Mouse (Mus musculus) brown adipose tissue, adult 24 weeks (tissue): ENCODE data around the gene Zfp512b. TPM values are rescaled to one million over a fixed set of nuclear protein-coding genes. Genes with fewer than 3 reads are reported as not detected.

Experiments
- H3K27ac ChIP-seq: fragments of 200-500 bp; replicated peaks from 2 replicates; pipeline ENCODE4 v1.5.1; 2012; ENCODE audit warnings: low read depth, mild to moderate bottlenecking, low read length
- H3K4me1 ChIP-seq: fragments of 200-500 bp; 2 replicates; pipeline ENCODE4 v1.6.1; 2012; ENCODE audit warnings: low read length, mixed read lengths; ENCODE audit not compliant: control insufficient read depth, insufficient read depth, insufficient read length
- H3K4me3 ChIP-seq: fragments of 200-500 bp; 2 replicates; pipeline ENCODE4 v1.5.1; 2012; ENCODE audit warnings: low read depth, mild to moderate bottlenecking, low read length, moderate library complexity; ENCODE audit not compliant: insufficient read depth
- polyA plus RNA-seq: library from polyadenylated mRNA; stranded (reverse); fragments of >200 nt; gene quantifications from 2 replicates; pipeline ENCODE4 v1.2.4, GENCODE M21; 2012; ENCODE audit not compliant: missing spikeins, insufficient read depth, insufficient read length

The Zfp512b gene
- polyA plus RNA-seq, 1 experiment, result 5.1 TPM

DNA sequence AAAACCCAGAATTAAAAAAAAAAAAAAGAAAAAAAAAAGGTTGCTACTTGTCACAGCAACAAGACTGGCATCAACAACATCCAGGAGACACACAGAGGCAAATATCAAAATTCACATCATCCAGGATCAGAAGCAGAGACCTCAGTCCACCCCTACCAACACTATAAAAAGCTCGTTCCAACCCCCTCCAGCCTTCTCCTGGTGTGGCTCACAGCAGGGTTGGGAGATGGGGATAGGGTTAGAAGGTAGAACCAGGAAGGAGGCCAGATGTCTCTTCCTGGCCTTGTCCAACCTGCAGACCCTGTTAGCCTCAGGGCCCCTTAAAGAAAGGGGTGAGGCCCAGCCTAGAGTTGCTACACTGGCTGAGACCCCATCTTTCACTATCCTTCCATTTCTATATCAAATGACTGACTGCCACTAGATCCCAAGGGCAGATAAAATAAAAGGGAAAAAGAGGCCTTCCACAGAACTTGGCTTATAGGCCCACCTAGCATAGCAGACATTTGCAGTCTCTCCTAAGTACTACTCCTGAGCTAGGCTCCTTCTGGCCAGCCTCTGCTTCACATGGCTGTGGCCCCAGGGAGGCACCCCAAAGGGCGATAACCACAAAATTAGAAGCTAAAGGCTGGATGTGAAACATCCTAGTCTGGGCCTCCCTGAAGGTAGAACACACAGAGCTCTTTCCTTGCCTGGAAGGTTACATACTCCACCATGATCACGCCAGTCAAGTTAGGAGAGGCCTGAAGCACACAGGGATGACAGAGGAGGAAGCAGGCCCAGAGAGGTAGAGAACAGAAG, 8.9 kb downstream of the Zfp512b start:
- Histone ChIP-seq H3K27ac (no peak overlapping the region), H3K4me1 (no peaks in the 10 kb centered on the region; the same call in 1 of the 2 replicates), H3K4me3 (no peak overlapping the region)

- H3K27ac ChIP-seq, result no peak overlapping the region
- no peaks in the 10 kb centered on the region; the same call in 1 of the 2 replicates for H3K4me1 ChIP-seq
- H3K4me3 ChIP-seq, result no peak overlapping the region
Measured at GRCm38 (mm10) chr2:181582939-181583338, 9.7 kb downstream of the Zfp512b start.

GRCm38 (mm10) chr2:181582358-181582757, 10.2 kb downstream of the Zfp512b start:
- Histone ChIP-seq H3K4me1 (no peaks in the 10 kb centered on the region; the same call in 1 of the 2 replicates), H3K27ac (no peak overlapping the region), H3K4me3 (no peak overlapping the region)

DNA sequence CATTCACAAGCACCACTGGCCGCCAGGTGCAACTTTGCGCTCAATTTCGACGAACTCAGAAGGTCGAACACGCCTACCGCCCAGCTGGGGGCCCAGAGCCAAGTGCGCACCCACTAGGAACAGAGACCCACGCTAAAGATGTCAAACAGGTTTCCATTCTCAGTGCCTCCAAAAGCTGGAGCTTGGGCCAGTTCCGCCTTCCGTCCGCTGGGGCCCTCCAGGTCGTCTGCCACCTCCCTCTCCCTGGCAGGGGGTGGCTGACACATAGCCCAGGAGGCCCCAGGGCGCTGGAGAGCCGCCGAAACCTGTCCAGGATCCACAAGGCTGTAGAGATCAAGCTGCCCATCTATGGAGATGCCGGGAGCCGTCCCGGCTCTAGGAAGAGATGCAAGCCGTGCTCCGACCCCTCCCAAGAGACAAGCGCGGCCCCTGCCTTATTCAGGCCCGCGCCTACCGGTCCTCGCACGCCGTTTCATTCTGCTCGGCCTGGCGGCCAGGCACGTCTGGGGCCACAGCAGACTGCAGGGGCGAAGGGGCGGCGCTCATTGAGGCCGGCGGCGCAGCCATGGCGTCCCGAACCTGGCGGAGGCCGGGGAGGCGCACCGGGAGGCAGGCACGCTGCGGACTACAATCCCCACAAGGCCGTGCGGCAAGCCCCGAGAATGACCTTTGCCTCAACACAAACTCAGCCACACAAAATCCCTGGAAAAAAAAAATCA, 11.0 kb downstream of the Zfp512b start:
- Histone ChIP-seq H3K4me3 (peak overlapping the region; percentile 76), H3K4me1 (no peaks in the 10 kb centered on the region; the same call in 1 of the 2 replicates), H3K27ac (peak overlapping the region; percentile 76)

DNA sequence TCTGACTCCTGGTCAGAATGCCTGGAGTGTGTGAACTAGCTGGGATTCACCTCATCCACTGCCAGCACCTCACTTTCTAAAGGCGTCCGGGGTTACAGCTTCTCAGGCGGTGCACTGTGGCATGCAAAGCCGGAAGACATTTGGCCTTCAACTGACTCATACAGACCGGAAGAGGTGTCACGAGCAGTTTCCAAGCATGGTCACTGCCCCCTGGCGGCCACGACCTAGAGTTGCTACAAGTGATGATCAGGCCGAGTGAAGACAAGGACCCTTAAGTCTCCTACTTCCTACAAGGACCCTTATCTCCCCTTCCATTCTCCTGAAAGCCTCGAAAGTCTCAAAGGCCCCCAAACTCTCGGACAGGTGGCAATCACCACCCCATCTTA, 11.6 kb downstream of the Zfp512b start:
- Histone ChIP-seq H3K4me3 (peak overlapping the region; percentile 76), H3K4me1 (no peaks in the 10 kb centered on the region; the same call in 1 of the 2 replicates), H3K27ac (peak overlapping the region; percentile 76)

DNA sequence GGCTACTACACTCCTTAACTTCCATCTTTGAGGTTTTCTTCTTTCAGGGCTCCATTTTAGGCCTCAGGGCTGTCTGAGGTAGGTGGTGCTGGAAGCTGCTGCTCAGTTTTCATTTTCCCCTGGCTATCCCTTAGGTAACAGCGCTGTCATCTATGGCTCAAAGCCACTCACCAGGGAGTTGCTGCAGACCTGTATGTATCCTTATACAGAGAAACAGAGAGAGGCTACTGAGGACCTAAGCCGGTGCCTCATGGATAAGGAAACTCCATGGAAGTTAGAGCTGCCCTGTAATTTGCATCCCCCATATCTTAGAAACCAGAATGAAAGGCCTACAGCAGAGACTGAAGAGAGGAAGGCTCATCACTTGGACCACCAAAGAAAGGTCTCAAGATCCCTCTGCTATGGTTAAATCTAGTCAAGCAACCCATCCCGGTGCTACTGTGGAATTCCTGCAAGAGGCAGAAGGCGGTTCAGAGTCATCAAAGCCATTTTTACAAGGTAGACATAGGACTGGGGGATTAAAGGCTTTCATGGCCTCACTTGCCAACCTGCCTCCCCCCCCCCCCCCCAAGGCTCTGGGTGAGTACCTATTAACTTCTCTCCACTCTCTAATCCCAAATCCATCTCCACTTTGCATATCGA, 12.4 kb downstream of the Zfp512b start:
- H3K27ac ChIP-seq, result peak overlapping the region; percentile 64
- H3K4me3 ChIP-seq, result peak overlapping the region; percentile 76
- no peaks in the 10 kb centered on the region; the same call in 1 of the 2 replicates for H3K4me1 ChIP-seq

DNA sequence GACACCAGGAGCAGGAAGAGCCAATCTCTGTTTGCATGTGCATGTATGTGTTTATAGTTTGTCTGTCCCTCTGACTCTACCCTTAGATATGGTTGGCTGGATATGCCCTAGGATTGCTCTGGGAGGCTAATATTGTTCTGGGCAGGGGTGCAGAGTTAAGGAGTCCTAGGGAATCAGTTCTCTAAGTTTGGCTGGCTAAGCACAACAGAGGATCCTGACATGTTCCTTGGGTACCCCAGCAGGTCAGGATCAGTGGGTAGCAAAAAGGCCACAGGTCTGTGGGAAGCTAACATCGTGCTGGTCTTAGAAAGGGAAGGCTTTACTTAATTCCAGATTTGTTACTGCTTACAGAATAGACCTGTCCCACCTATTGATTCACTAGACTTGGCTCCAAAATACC, 12.9 kb downstream of the Zfp512b start:
- no peak overlapping the region for H3K27ac ChIP-seq
- H3K4me3 ChIP-seq, result no peak overlapping the region
- H3K4me1 ChIP-seq, result no peaks in the 10 kb centered on the region; the same call in 1 of the 2 replicates

GRCm38 (mm10) chr2:181578790-181579618, 13.6 kb downstream of the Zfp512b start:
- H3K4me3 ChIP-seq, result no peak overlapping the region
- no peaks in the 10 kb centered on the region; the same call in 1 of the 2 replicates for H3K4me1 ChIP-seq
- no peak overlapping the region for H3K27ac ChIP-seq

DNA sequence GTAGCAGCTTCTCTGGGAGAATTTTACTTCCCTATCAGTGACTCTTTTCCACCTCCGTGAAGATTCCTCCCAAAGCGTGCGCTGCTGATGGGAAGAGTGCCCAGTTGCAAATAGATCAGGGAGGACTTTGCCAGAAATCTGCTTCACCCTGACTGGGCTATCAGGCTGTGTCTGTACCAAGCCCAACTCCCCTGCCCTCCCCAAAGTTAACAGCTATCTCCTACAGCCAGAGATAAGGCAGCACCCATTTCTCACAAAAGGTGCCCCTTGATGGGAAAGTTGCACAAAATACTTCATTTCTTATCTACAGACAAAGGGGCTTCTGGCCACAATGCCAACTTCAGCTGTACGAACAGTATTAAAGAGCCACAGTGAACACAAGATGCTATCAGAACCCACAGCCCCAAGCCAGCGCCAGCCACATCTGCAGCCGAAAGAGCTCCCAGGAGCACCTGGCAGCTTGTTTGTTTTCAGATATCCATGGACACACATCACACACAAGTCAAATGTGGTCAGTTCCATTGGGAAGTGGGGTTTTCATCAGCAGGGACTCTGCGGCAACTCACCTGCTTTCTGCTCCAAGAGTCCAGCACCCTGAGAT, 14.5 kb downstream of the Zfp512b start:
- Histone ChIP-seq H3K4me1 (no peaks in the 10 kb centered on the region; the same call in 1 of the 2 replicates), H3K27ac (no peak overlapping the region)

GRCm38 (mm10) chr2:181577126-181577525, 15.5 kb downstream of the Zfp512b start:
- no peak overlapping the region for H3K4me3 ChIP-seq
- no peak overlapping the region for H3K27ac ChIP-seq
- no peaks in the 10 kb centered on the region; the same call in 1 of the 2 replicates for H3K4me1 ChIP-seq

More for the DNA sequence above, 14.5 kb downstream of the Zfp512b start:
- H3K4me3 ChIP-seq, result no peak overlapping the region

GRCm38 (mm10) chr2:181576613-181577012, 16.0 kb downstream of the Zfp512b start:
- Histone ChIP-seq H3K27ac (no peak overlapping the region), H3K4me1 (no peaks in the 10 kb centered on the region; the same call in 1 of the 2 replicates), H3K4me3 (no peak overlapping the region)

DNA sequence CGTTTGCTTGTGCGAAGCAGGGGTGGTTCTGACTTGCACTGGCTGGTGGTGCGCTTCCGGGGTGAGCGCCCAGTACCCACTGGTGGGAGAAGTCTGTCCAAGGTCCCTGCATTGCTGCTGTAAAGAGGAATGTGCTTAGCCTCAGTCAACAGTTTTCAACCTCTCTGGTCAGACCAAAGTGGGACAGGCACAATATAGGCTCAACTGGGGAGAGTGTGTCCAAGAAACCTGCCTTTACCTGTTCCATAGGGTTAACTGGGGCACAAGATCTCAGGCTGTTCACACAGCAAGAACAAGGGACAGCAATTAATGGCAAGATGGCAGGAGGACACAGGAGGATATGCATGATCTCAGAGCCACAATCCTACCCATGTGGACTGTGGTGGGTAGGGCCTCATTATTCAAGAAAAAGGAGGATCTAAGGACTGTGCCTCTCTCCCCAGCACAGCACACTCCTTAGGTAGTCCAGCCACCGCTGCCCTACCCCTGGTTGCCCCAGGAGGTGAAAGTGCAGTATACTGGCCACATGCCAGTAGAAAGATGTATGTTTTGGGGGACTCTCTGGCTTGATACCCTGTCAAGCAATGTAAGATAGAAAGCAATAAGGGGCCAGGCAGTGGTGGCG, 17.6 kb downstream of the Zfp512b start:
- no peak overlapping the region for H3K4me3 ChIP-seq
- H3K4me1 ChIP-seq, result no peaks in the 10 kb centered on the region
- H3K27ac ChIP-seq, result no peak overlapping the region

GRCm38 (mm10) chr2:181573961-181574360, 18.6 kb downstream of the Zfp512b start:
- Histone ChIP-seq H3K4me3 (no peak overlapping the region), H3K4me1 (no peaks in the 10 kb centered on the region), H3K27ac (no peak overlapping the region)
